Mouse (Mus musculus) spleen, embryonic (tissue): ENCODE measurements around the gene Pon1.

Experiments used
- CTCF ChIA-PET: fragments of 350-600 bp; sonication (Branson Sonifier 250); formaldehyde crosslinking; loops from one replicate; lab custom pipeline; 2022; lab: Charles Lee

Gene Pon1

GRCm38 (mm10) chr6:5177967-5178891, 15.5 kb downstream of the Pon1 start:
- CTCF ChIA-PET = no interaction called here

DNA sequence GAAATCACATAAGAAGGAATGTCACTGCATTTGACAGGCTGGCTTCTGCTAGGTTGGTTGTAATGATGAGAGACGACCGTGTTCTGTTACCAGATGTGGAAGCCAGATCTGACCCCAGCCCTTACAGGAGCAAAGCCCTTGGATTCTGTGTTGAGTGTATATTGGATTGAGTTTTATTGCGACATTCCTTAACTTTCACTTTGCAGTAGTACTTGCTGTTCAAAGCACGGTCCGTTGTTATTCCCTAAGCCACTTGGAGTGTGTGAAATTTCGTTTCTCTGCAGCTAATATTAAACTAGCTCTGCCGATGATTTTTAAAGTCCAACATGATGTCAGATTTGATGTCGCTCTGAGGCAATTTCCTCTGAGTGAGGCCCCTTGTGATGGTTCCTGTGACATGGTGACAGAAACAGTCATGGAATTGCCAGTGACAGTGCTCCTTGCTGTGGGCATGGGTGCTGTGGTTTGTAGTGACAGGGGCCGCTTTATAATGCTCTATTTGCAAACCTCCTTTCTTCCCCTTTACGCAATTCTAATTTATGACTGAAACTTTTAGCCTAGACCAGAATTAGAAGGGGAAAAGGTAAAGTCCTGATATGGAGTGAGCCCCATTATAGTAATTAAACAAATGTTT, 19.4 kb downstream of the Pon1 start:
- CTCF ChIA-PET = no interaction called here

DNA sequence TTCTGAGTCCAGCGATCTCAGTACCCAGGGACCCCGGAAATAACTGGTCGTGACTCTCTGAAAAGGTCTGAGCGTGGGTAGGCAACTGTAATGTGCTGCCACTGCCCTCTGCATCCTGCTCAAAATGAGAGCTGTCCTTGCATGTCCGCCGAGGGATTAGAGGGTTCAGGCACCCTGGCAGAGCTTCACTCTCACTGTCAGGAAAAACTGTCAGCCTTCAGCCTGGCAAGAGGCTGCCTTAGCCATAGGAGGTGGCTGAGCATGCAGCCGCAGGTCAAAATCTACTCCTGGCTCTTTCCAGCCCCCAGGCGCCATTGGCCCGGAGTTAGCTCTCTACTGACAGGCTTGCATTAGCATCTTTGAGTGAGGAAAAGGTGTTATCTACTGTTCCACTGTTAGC, 21.2 kb downstream of the Pon1 start:
- CTCF ChIA-PET = no interaction called here

GRCm38 (mm10) chr6:5171418-5171817, 22.3 kb downstream of the Pon1 start:
- CTCF ChIA-PET = no interaction called here

GRCm38 (mm10) chr6:5168158-5168557, 25.6 kb downstream of the Pon1 start:
- CTCF ChIA-PET = no interaction called here

DNA sequence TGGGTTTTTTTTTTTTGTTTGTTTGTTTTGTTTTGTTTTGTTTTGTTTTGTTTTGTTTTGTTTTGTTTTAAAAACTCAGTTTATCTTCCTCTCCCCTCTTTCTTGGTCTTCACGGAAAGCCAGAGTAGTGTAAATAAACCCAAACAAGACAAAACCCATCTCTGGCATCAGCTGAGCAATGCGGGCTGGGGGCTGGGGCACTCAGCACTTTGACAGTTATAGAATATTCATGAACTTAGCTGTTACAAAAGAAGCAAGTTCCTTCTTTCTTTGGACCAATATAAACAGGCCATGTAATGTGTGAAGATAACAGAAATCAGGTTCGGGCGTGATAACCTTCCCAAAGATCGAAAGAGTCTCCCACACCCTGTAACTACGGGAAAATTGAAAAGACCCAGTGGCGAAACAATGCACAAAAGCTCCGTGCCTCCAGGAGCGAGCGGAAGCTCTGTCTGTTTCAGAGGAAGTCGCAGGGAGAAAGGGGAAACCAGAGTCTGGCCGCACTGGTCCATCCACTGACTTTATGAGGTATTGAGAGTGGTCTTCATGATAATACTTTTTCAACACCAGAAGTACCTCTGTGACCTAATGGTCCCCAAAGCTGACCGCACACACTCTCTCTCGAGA, 26.6 kb downstream of the Pon1 start:
- CTCF ChIA-PET = no interaction called here

GRCm38 (mm10) chr6:5164855-5165254, 28.9 kb downstream of the Pon1 start:
- CTCF ChIA-PET = no interaction called here

DNA sequence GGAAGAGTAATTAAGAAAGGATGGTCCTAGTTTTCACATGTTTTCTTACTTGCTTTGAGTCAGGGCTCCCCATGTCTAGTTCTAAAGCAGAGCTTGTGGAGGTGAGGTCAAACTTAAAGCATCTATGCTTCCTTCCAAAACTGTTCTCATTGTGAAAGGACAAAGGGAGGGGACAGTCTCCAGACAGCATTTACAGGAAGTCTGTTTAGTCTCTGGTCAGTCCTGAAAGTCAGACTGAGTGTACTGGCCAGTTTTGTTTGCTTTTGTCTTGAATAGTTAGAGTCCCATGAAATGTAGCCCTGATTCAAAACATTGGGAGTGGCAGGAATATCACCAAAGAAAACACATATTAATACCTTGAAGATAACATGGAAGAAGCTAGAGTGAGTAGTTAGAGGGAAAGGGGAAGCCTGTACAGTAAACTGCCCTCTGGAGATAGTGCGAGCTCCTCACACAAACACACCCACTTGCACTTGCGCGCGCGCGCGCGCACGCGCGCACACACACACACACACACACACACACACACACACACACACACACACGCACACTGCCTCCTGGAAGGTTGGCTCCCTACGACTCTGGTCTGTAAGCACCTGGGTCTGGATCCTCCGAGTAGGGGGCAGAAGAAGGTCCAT, 30.1 kb downstream of the Pon1 start:
- CTCF ChIA-PET = no interaction called here

- CTCF ChIA-PET = no interaction called here
Measured at GRCm38 (mm10) chr6:5162052-5162451, 31.7 kb downstream of the Pon1 start.

DNA sequence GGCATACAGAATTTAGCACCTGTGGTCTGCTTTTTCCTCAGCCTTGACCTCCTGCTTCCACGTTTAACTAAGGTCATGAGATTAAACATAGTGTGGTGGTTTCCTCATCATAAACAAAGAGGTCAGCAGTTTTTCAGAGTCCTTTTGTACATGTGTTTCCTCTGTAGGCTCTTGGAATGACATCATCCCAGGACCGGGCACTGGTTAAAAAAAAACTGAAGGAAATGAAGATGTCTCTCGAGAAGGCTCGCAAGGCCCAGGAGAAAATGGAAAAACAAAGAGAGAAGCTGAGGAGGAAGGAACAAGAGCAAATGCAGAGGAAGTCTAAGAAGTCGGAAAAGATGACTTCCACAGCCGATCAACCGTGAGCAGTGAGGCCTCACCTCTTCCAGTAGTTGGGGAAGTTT, 34.4 kb downstream of the Pon1 start:
- CTCF ChIA-PET = no interaction called here

- CTCF ChIA-PET = no interaction called here
Measured at GRCm38 (mm10) chr6:5156541-5157425, 37.0 kb downstream of the Pon1 start.

GRCm38 (mm10) chr6:5155313-5155927, 38.3 kb downstream of the Pon1 start:
- CTCF ChIA-PET = no interaction called here

- CTCF ChIA-PET = no interaction called here
Measured at GRCm38 (mm10) chr6:5154786-5155185, 39.0 kb downstream of the Pon1 start.

- CTCF ChIA-PET = no interaction called here
Measured at GRCm38 (mm10) chr6:5152185-5152584, 41.6 kb downstream of the Pon1 start.

DNA sequence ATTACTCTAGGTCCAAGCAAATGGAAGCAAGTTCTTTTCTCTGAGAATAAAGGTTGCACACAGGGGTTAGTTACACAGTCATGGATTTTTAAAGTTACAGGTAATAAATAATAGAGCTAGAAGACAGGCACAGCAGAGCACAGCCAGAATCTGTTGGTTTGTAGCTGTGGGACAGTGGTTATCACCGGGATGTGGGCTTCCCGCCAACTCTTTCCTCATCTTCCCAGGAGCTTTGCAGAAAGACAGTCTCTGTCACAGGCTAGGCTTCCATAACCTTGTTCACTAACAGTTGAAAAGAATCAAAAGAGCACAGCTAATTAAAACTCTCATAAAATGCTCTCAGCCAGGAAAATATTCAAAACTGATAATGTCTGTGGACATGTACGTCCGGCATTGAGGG, 42.6 kb downstream of the Pon1 start:
- CTCF ChIA-PET = interaction anchor here (0.5 kb wide), 1 partner anchor 24 kb away, joined by 3 read pairs; no protein-coding TSS in a partner anchor

DNA sequence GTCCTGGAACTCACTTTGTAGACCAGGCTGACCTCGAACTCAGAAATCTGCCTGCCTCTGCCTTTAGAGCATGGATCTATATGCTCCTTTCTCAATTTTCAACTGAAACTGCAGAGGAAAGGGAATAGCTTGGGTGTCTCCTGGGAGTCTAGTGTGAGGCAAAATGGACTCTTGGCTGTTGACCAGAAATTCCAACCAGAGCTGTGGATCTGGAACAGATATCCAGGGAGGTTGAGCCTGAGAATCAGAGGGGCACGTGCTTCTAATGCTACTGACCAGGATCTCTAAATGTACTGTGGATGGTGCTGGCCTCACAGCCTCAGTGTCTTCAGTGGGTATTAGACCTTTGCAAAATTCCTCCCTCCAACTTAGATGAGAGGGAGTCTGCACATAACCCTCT, 43.8 kb downstream of the Pon1 start:
- CTCF ChIA-PET = no interaction called here

- CTCF ChIA-PET = no interaction called here
Measured at GRCm38 (mm10) chr6:5147488-5148142, 46.1 kb downstream of the Pon1 start.

GRCm38 (mm10) chr6:5139666-5140065, 54.1 kb downstream of the Pon1 start:
- CTCF ChIA-PET = no interaction called here

DNA sequence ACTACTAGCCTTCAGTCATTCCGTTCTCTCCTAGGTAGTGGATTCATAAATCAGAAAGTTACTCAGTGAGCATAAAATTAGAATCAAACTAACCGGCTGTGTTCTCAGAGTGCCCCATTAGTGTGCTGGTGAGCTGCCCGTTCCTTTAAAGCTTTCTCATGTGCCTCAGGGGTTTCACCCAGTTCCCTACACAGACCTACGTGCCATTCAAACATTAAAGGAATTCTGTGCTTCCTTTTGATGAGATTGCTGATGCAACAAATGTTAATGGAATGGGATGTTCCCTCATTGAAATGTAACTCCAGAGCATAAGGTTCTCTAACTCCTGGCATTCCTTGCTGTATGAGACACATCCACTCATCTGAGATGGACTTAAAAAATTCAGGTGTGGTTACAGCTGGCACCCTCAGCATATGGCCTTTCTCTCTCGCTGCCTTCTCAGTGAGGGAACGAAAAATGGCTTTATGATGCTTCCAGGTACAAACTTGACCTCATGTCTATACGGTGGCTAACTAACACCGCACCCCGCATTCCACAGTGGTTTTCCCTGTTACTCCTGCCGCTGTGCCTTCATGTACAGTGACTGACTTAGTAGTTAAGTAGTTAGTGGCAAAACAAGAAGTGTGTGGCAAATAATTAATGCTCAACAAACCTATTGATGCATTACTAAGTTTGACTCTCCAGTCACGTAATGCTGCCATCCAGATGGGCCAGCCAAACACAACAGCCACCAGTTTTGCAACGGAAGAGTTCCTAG, 54.7 kb downstream of the Pon1 start:
- CTCF ChIA-PET = no interaction called here
